Mouse (Mus musculus) testis, adult 2 months (tissue): ENCODE measurements at regions not wholly inside any gene's neighbourhood (a gene's known extent, or its start where the extent isn't known, plus 50 kb on each side); places are given as distances from the start of the nearest gene placed in this dataset.

ENCODE experiments used
- H3K27ac ChIP-seq: fragments of 200-500 bp; 2 replicates; pipeline ENCODE4 v1.5.1; 2012; ENCODE audit warnings: low read depth, low read length; ENCODE audit not compliant: control insufficient read depth, insufficient read depth
- H3K27me3 ChIP-seq: fragments of 200-500 bp; 2 replicates; pipeline ENCODE4 v1.6.1; 2012; ENCODE audit warnings: mild to moderate bottlenecking, low read length, moderate library complexity; ENCODE audit not compliant: control insufficient read depth, insufficient read depth
- H3K36me3 ChIP-seq: fragments of 200-500 bp; 2 replicates; pipeline ENCODE4 v1.6.1; 2012; ENCODE audit warnings: mild to moderate bottlenecking, low read length; ENCODE audit not compliant: control insufficient read depth, insufficient read depth
- H3K4me1 ChIP-seq: fragments of 200-500 bp; 2 replicates; pipeline ENCODE4 v1.6.1; 2012; ENCODE audit warnings: low read length; ENCODE audit not compliant: control insufficient read depth, insufficient read depth
- H3K4me3 ChIP-seq: fragments of 200-500 bp; 2 replicates; pipeline ENCODE4 v1.5.1; 2012; ENCODE audit warnings: low read depth, mild to moderate bottlenecking, low read length, moderate library complexity, mixed read lengths; ENCODE audit not compliant: control insufficient read depth
- CTCF ChIP-seq: fragments of 200-500 bp; IDR thresholded peaks from 2 replicates; pipeline ENCODE4 v1.5.1; 2012; ENCODE audit warnings: low read depth, mild to moderate bottlenecking, inconsistent platforms, low read length, moderate library complexity; ENCODE audit not compliant: control insufficient read depth, insufficient read depth, insufficient replicate concordance
- POLR2A ChIP-seq: fragments of 200-500 bp; IDR thresholded peaks from 2 replicates; pipeline ENCODE4 v1.6.1; 2012; ENCODE audit warnings: low read depth, mild to moderate bottlenecking, inconsistent platforms, low read length, moderate library complexity; ENCODE audit not compliant: control insufficient read depth

- H3K27ac ChIP-seq, result no peak overlapping the region
- H3K4me1 ChIP-seq, result peaks cover 2% of the 10 kb centered on the region; the same call in 1 of the 2 replicates
- no peaks in the 10 kb centered on the region for H3K27me3 ChIP-seq
- no peaks in the 10 kb centered on the region for H3K36me3 ChIP-seq
- no peak overlapping the region for H3K4me3 ChIP-seq
- TF ChIP-seq POLR2A (no peak), CTCF (no peak)
Observed at GRCm38 (mm10) chr9:116511450-116511849, 336.3 kb upstream of the Tgfbr2 start.

GRCm38 (mm10) chr9:116507756-116508155, 332.6 kb upstream of the Tgfbr2 start:
- Histone ChIP-seq H3K27ac (no peak overlapping the region), H3K4me3 (no peak overlapping the region), H3K4me1 (peaks cover 2% of the 10 kb centered on the region; the same call in 1 of the 2 replicates), H3K27me3 (no peaks in the 10 kb centered on the region), H3K36me3 (no peaks in the 10 kb centered on the region)
- TF ChIP-seq CTCF (no peak), POLR2A (no peak)

GRCm38 (mm10) chr9:116502831-116503230, 327.7 kb upstream of the Tgfbr2 start:
- Histone ChIP-seq H3K27ac (no peak overlapping the region), H3K4me3 (no peak overlapping the region), H3K4me1 (no peaks in the 10 kb centered on the region), H3K27me3 (no peaks in the 10 kb centered on the region), H3K36me3 (no peaks in the 10 kb centered on the region)
- TF ChIP-seq CTCF (no peak), POLR2A (no peak)

- H3K27ac ChIP-seq, result no peak overlapping the region
- TF ChIP-seq CTCF, result no peak
- no peak for TF ChIP-seq POLR2A
- no peaks in the 10 kb centered on the region for H3K36me3 ChIP-seq
- H3K4me3 ChIP-seq, result no peak overlapping the region
- no peaks in the 10 kb centered on the region for H3K4me1 ChIP-seq
- H3K27me3 ChIP-seq, result no peaks in the 10 kb centered on the region
Observed at GRCm38 (mm10) chr9:116500951-116501350, 325.8 kb upstream of the Tgfbr2 start.

- no peak for TF ChIP-seq CTCF
- TF ChIP-seq POLR2A, result no peak
Observed at GRCm38 (mm10) chr9:116491227-116491626, 316.1 kb upstream of the Tgfbr2 start.

GRCm38 (mm10) chr9:116489787-116490186, 314.6 kb upstream of the Tgfbr2 start:
- no peak overlapping the region for H3K27ac ChIP-seq
- TF ChIP-seq CTCF, result no peak
- TF ChIP-seq POLR2A, result no peak
- H3K4me3 ChIP-seq, result no peak overlapping the region
- no peaks in the 10 kb centered on the region for H3K4me1 ChIP-seq
- H3K36me3 ChIP-seq, result no peaks in the 10 kb centered on the region
- no peaks in the 10 kb centered on the region for H3K27me3 ChIP-seq

More at GRCm38 (mm10) chr9:116491227-116491626, 316.1 kb upstream of the Tgfbr2 start:
- Histone ChIP-seq H3K4me3 (no peak overlapping the region), H3K36me3 (no peaks in the 10 kb centered on the region), H3K27me3 (no peaks in the 10 kb centered on the region), H3K27ac (no peak overlapping the region), H3K4me1 (no peaks in the 10 kb centered on the region)

GRCm38 (mm10) chr9:116489273-116489672, 314.1 kb upstream of the Tgfbr2 start:
- Histone ChIP-seq H3K4me1 (no peaks in the 10 kb centered on the region), H3K27me3 (no peaks in the 10 kb centered on the region), H3K36me3 (no peaks in the 10 kb centered on the region), H3K4me3 (no peak overlapping the region), H3K27ac (no peak overlapping the region)
- TF ChIP-seq CTCF (no peak), POLR2A (no peak)

GRCm38 (mm10) chr9:116477309-116477708, 302.1 kb upstream of the Tgfbr2 start:
- Histone ChIP-seq H3K27ac (no peak overlapping the region), H3K4me1 (peaks cover 2% of the 10 kb centered on the region; the same call in 1 of the 2 replicates), H3K36me3 (no peaks in the 10 kb centered on the region), H3K4me3 (no peak overlapping the region), H3K27me3 (no peaks in the 10 kb centered on the region)
- TF ChIP-seq POLR2A, result no peak
- no peak for TF ChIP-seq CTCF
